In the genomic region with DNA sequence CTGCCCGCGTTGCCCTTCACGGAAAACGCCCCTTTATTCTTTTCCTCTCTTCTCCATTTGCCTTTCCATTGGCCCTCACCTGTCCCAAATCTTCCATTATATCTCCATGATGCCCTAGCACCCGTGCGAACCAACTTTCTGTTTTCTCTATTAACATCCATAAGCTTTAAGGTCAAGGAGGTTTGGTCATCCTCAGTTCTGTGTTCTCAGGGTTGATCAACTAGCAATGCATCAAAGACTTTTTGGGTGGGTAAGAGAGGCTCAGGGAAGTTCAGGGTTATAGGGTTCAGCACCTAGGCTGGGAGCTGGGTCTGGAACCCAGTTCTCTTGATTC, we compare ENCODE assay signal across 7 mouse cellular contexts. TPM values are rescaled to one million over a fixed set of nuclear protein-coding genes. Genes with fewer than 3 reads are reported as not detected.
A peak's percentile ranks its signal among the peaks of the same experiment; 100 is the strongest.
DNase-seq lines count a peak whose midpoint lies in the region; ATAC-seq and TF ChIP-seq lines count a peak whose summit lies in the region.

Gene Sept3 (plus strand): TSS at position 301 of the 334 bp plus-strand sequence.

- H3K4me1 ChIP-seq in lung, embryonic 15.5 days: peaks cover 15% of the 10 kb centered on the region
- H3K4me1 ChIP-seq in forebrain, embryonic 16.5 days (replicated peaks; ENCODE audit: control insufficient read depth, insufficient read depth, low read length): peaks cover 43% of the 10 kb centered on the region
- peaks cover 27% of the 10 kb centered on the region for H3K4me1 ChIP-seq in limb, embryonic 10.5 days
- H3K4me1 ChIP-seq in stomach, embryonic 14.5 days (ENCODE audit: control insufficient read depth, insufficient read depth, low read length): peaks cover 13% of the 10 kb centered on the region; the same call in 1 of the 2 replicates
- H3K4me1 ChIP-seq in thymus, adult 2 months (replicated peaks; ENCODE audit: control insufficient read depth, insufficient read depth, low read length): peaks cover 4% of the 10 kb centered on the region; the same call in 1 of the 2 replicates

- TF ChIP-seq CTCF in thymus, adult 2 months (IDR thresholded peaks at IDR 0.05; ENCODE audit: borderline replicate concordance, control insufficient read depth, extremely low read depth, insufficient read depth, low read length, poor library complexity): no peak

- H3K4me2 ChIP-seq in lung, embryonic 15.5 days: peak within 1 kb of the TSS; percentile 98
- H3K4me2 ChIP-seq in forebrain, embryonic 16.5 days (ENCODE audit: low read length): peak within 1 kb of the TSS; percentile 95
- peak within 1 kb of the TSS; percentile 82 for H3K4me2 ChIP-seq in stomach, embryonic 14.5 days (replicated peaks; ENCODE audit: low read depth, low read length)

- WGBS in lung, embryonic 15.5 days: 24% methylated on average over 6 of the region's 6 CpGs
- 31% methylated on average over 6 of the region's 6 CpGs for WGBS in forebrain, embryonic 16.5 days
- WGBS in limb, embryonic 10.5 days: 32% methylated on average over 6 of the region's 6 CpGs
- 29% methylated on average over 6 of the region's 6 CpGs for WGBS in stomach, embryonic 14.5 days
- WGBS in thymus, adult 2 months: 32% methylated on average over 6 of the region's 6 CpGs

- peaks cover 47% of the 10 kb centered on the region for H3K27me3 ChIP-seq in lung, embryonic 15.5 days
- H3K27me3 ChIP-seq in forebrain, embryonic 16.5 days (replicated peaks; ENCODE audit: control insufficient read depth, insufficient read depth, low read length): no peaks in the 10 kb centered on the region; the same call in 1 of the 2 replicates
- peaks cover 53% of the 10 kb centered on the region for H3K27me3 ChIP-seq in limb, embryonic 10.5 days (ENCODE audit: low read depth, poor library complexity, severe bottlenecking)
- H3K27me3 ChIP-seq in stomach, embryonic 14.5 days (ENCODE audit: control insufficient read depth, insufficient read depth, low read length): peaks cover 6% of the 10 kb centered on the region
- peaks cover 3% of the 10 kb centered on the region; the same call in 1 of the 2 replicates for H3K27me3 ChIP-seq in thymus, adult 2 months (ENCODE audit: control insufficient read depth, insufficient read depth, low read length)

- no peak for TF ChIP-seq POLR2A in thymus, adult 2 months (IDR thresholded peaks at IDR 0.05; ENCODE audit: control insufficient read depth, extremely low read depth, insufficient read depth, low read length, poor library complexity)

- peak within 1 kb of the TSS; percentile 35 for H3K9ac ChIP-seq in lung, embryonic 15.5 days
- peak within 1 kb of the TSS; percentile 80 for H3K9ac ChIP-seq in forebrain, embryonic 16.5 days (replicated peaks; ENCODE audit: low read depth, low read length)
- peak within 1 kb of the TSS; percentile 58 for H3K9ac ChIP-seq in stomach, embryonic 14.5 days (replicated peaks; ENCODE audit: low read depth, low read length)

- H3K9me3 ChIP-seq in lung, embryonic 15.5 days: no peaks in the 10 kb centered on the region
- H3K9me3 ChIP-seq in forebrain, embryonic 16.5 days (ENCODE audit: control insufficient read depth, low read length): no peaks in the 10 kb centered on the region
- no peaks in the 10 kb centered on the region for H3K9me3 ChIP-seq in limb, embryonic 10.5 days (replicated peaks)
- H3K9me3 ChIP-seq in stomach, embryonic 14.5 days (ENCODE audit: control insufficient read depth, low read depth, low read length): no peaks in the 10 kb centered on the region

- ATAC-seq in lung, embryonic 15.5 days (ENCODE audit: borderline replicate concordance, extremely low read depth, low FRiP score, low TSS enrichment): no peak
- no peak for ATAC-seq in forebrain, embryonic 16.5 days
- no peak for ATAC-seq in stomach, embryonic 14.5 days (ENCODE audit: insufficient number of reproducible peaks, insufficient read depth, low FRiP score, low read depth)

- H3K36me3 ChIP-seq in lung, embryonic 15.5 days: no peaks in the 10 kb centered on the region
- H3K36me3 ChIP-seq in forebrain, embryonic 16.5 days (ENCODE audit: control insufficient read depth, insufficient read depth): peaks cover 5% of the 10 kb centered on the region
- peaks cover 19% of the 10 kb centered on the region for H3K36me3 ChIP-seq in limb, embryonic 10.5 days
- no peaks in the 10 kb centered on the region for H3K36me3 ChIP-seq in stomach, embryonic 14.5 days (ENCODE audit: control insufficient read depth, insufficient read depth, low read length)
- H3K36me3 ChIP-seq in thymus, adult 2 months (ENCODE audit: control insufficient read depth, insufficient read depth, low read length): no peaks in the 10 kb centered on the region

- no peak for DNase-seq in lung, postnatal 14 days
- DNase-seq in limb, embryonic 10.5 days (ENCODE audit: low spot score): no peak
- no peak for DNase-seq in T-cell, adult 2 months (ENCODE audit: low spot score)
- no peak for DNase-seq in thymus, adult 2 months

- H3K4me3 ChIP-seq in lung, embryonic 15.5 days: peak within 1 kb of the TSS; percentile 49
- peak within 1 kb of the TSS; percentile 71 for H3K4me3 ChIP-seq in forebrain, embryonic 16.5 days (replicated peaks; ENCODE audit: low read length)
- peak within 1 kb of the TSS; percentile 78 for H3K4me3 ChIP-seq in limb, embryonic 10.5 days
- peak within 1 kb of the TSS; percentile 47 for H3K4me3 ChIP-seq in stomach, embryonic 14.5 days (ENCODE audit: low read depth, low read length)
- H3K4me3 ChIP-seq in thymus, adult 2 months (ENCODE audit: control insufficient read depth, insufficient read depth, low read length): no peak within 1 kb of the TSS

- no peak within 1 kb of the TSS for H3K27ac ChIP-seq in lung, embryonic 15.5 days
- peak within 1 kb of the TSS; percentile 92 for H3K27ac ChIP-seq in forebrain, embryonic 16.5 days (ENCODE audit: low read length)
- H3K27ac ChIP-seq in limb, embryonic 10.5 days: peak within 1 kb of the TSS; percentile 90
- peak within 1 kb of the TSS; percentile 1; the same call in 1 of the 2 replicates for H3K27ac ChIP-seq in stomach, embryonic 14.5 days (ENCODE audit: low read length)
- H3K27ac ChIP-seq in thymus, adult 2 months (ENCODE audit: control insufficient read depth, insufficient read depth, low read length): no peak within 1 kb of the TSS

RNA-seq across cellular contexts. Expression of gene Sept3, which starts in this region (rescaled TPM):
- 4.1 and 6.3 TPM in 2 replicates for polyA plus RNA-seq in lung, embryonic 15.5 days (2015; fragmentation: Nextera tagmentation; extraction: Ambion mirVana)
- 427 TPM in 2 replicates for polyA plus RNA-seq in forebrain, embryonic 16.5 days (2015; fragmentation: Nextera tagmentation; extraction: Ambion mirVana)
- 32.9 and 41.5 TPM in 2 replicates for polyA plus RNA-seq in limb, embryonic 10.5 days (2016; fragmentation: Nextera tagmentation; extraction: Ambion mirVana)
- polyA plus RNA-seq in stomach, embryonic 14.5 days (2014; fragmentation: Nextera tagmentation; extraction: Ambion mirVana): 16.1 and 16.6 TPM in 2 replicates
- 3.4 and 4.6 TPM in 2 replicates for polyA plus RNA-seq in thymus, adult 2 months (2012; rRNA removed)

Comparison
In these comparisons a context has a peak if more than half of its experiments do, and no peak if none do; other contexts are left out.
1. RNA of gene Sept3 (polyA plus RNA-seq): 427 TPM in forebrain, embryonic 16.5 days; 32.9 to 41.5 TPM in limb, embryonic 10.5 days, 16.1 to 16.6 TPM in stomach, embryonic 14.5 days, 3.4 to 4.6 TPM in thymus, adult 2 months and 4.1 to 6.3 TPM in lung, embryonic 15.5 days; every median in the first group is over 10 times any median in the second.
2. H3K27ac ChIP-seq: peak in forebrain, embryonic 16.5 days (single experiment), limb, embryonic 10.5 days (single experiment) and stomach, embryonic 14.5 days (single experiment); none in lung, embryonic 15.5 days (single experiment) and thymus, adult 2 months (single experiment).
3. Peak in every context shown above with its lines, with median percentiles within 50 percentile points of each other: H3K4me2 ChIP-seq and H3K9ac ChIP-seq.